ENCODE assay signal across 14 mouse cellular contexts in genomic region chr15:36898326-36898725, GRCm38 (mm10).
"Had no signal": no experiment of that assay in that cellular context is flagged by ENCODE, and none has a peak within 500 bp of the region (broad histone marks: within the 10 kb centered on the region; RNA-seq: fewer than 3 reads in every experiment).

No protein-coding gene starts in this region.

- H3K4me2 ChIP-seq: limb, embryonic 12.5 days; limb, embryonic 15.5 days; liver, embryonic 13.5 days; midbrain, embryonic 12.5 days; midbrain, embryonic 15.5 days; neural tube, embryonic 12.5 days; neural tube, embryonic 15.5 days had no signal

- H3K9me3 ChIP-seq: limb, embryonic 12.5 days; limb, embryonic 15.5 days; liver, embryonic 13.5 days; midbrain, embryonic 12.5 days; midbrain, embryonic 15.5 days; neural tube, embryonic 12.5 days; neural tube, embryonic 15.5 days had no signal

- H3K27me3 ChIP-seq: limb, embryonic 12.5 days; limb, embryonic 15.5 days; midbrain, embryonic 15.5 days; neural tube, embryonic 12.5 days; neural tube, embryonic 15.5 days had no signal

- H3K27ac ChIP-seq: left cerebral cortex, adult 2 months; limb, embryonic 12.5 days; limb, embryonic 15.5 days; liver, embryonic 13.5 days; macrophage; midbrain, embryonic 12.5 days; midbrain, embryonic 15.5 days; neural tube, embryonic 12.5 days; neural tube, embryonic 15.5 days had no signal

- ATAC-seq: midbrain, embryonic 15.5 days had no signal

- H3K4me3 ChIP-seq: left cerebral cortex, adult 2 months; limb, embryonic 12.5 days; limb, embryonic 15.5 days; liver, embryonic 13.5 days; midbrain, embryonic 12.5 days; midbrain, embryonic 15.5 days; neural tube, embryonic 12.5 days; neural tube, embryonic 15.5 days had no signal

- H3K36me3 ChIP-seq: limb, embryonic 12.5 days; limb, embryonic 15.5 days; liver, embryonic 13.5 days; midbrain, embryonic 12.5 days; midbrain, embryonic 15.5 days; neural tube, embryonic 12.5 days; neural tube, embryonic 15.5 days had no signal

- DNase-seq: layer of hippocampus, postnatal 36 days; left cerebral cortex, postnatal 4 days; liver, embryonic 13.5 days; lung, adult 2 months; right cerebral cortex, postnatal 25 days; thymus, postnatal 25 days had no signal

- H3K9ac ChIP-seq: limb, embryonic 12.5 days; limb, embryonic 15.5 days; liver, embryonic 13.5 days; midbrain, embryonic 12.5 days; midbrain, embryonic 15.5 days; neural tube, embryonic 12.5 days; neural tube, embryonic 15.5 days had no signal
